Mouse (Mus musculus) heart, adult 2 months (tissue): ENCODE data around the gene Sorbs2.

Experiments used
- CTCF ChIP-seq: fragments of 200-600 bp; IDR thresholded peaks from 2 replicates; pipeline ENCODE4 v1.8.1; 2022; ENCODE audit warnings: antibody characterized with exemption, mild to moderate bottlenecking, moderate library complexity
- EP300 ChIP-seq: fragments of 200-500 bp; IDR thresholded peaks from 2 replicates; pipeline ENCODE4 v1.6.1; 2011; ENCODE audit warnings: low read depth, low read length, control low read depth; ENCODE audit not compliant: insufficient read depth
- POLR2A ChIP-seq: fragments of 200-500 bp; IDR thresholded peaks from 2 replicates; pipeline ENCODE4 v1.6.1; 2011; ENCODE audit warnings: mild to moderate bottlenecking, low read depth, low read length, control low read depth; ENCODE audit not compliant: insufficient read depth

- TF ChIP-seq CTCF (no peak), POLR2A (no peak), EP300 (no peak)
Observed at GRCm38 (mm10) chr8:45540513-45540912, 32.9 kb downstream of the Sorbs2 start.
